Mouse (Mus musculus): ENCODE measurements at regions not wholly inside any gene's neighbourhood (a gene's known extent, or its start where the extent isn't known, plus 50 kb on each side); places are given as distances from the start of the nearest gene placed in this dataset.

DNA sequence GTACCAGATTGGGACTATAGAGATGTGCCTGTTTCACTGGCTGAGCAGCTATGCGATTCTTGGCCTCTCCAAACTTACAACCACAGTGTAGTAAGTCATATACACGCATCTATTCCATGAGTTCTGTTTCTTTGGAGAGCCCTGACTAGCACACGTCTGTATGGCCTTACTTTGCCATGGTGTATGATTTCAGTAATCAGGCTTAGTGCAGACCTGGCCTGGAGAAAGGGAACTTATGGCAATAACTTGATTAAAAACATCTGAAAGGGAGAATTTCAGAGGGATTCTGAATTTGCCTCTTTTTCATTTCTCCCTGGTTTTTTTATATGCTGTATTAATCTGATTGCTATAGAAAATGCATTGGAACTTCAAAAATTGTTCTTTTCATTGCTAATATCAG, 148.0 kb upstream of the Gm5148 start:
- TF ChIP-seq CTCF (IDR thresholded peaks at IDR 0.05; ENCODE audit: low read depth) (no peak), EP300 (IDR thresholded peaks at IDR 0.05; ENCODE audit: low read depth) (no peak)
